ENCODE assay signal across 14 mouse cellular contexts in the genomic region with DNA sequence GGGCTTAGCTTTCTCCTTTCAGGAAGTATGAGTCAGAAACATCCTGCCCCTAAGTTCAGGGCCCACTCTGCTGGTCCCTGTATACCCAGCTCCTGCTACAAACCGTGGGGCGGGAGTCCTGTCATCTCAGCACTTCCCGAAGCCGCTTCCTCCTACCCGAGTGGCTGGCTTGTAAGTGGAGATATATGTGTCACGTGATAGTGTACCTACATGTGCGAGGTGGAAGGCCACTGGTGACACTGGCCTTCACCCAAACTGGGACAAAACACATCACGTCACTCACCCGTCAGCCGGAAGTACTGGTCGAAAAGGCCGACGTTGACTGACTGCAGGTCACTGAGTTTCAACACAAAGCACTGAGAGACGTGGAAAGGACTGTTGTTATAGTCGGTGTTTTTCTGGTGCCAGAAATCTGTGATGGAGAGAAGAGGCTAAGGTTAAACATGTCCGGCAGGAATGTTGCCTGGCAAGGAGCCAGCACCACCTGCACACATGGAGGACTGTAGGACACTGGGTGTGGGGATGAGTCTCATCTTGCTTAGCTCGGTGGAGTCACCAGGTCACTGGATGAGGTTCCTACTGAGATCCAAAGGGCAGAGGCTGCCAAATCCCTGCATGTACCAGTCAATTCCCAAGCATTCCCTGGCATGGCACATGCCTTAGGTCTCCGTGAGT. TPM values are rescaled to one million over a fixed set of nuclear protein-coding genes. Genes with fewer than 3 reads are reported as not detected.
A peak's percentile ranks its signal among the peaks of the same experiment; 100 is the strongest.
DNase-seq lines count a peak whose midpoint lies in the region; ATAC-seq and TF ChIP-seq lines count a peak whose summit lies in the region.
"Had no signal": no experiment of that assay in that cellular context is flagged by ENCODE, and none has a peak within 500 bp of the region (broad histone marks: within the 10 kb centered on the region; RNA-seq: fewer than 3 reads in every experiment).

No protein-coding gene starts in this region.

- WGBS in heart, embryonic 14.5 days = 53% methylated on average over 18 of the region's 18 CpGs
- 68% methylated on average over 18 of the region's 18 CpGs for WGBS in heart, embryonic 11.5 days (ENCODE audit: insufficient replicate concordance)
- 37% methylated on average over 18 of the region's 18 CpGs for WGBS in cerebellum, adult 2 months

- TF ChIP-seq POLR2A in bone marrow macrophage, adult 2 months (IDR thresholded peaks at IDR 0.05; ENCODE audit: borderline replicate concordance, low read depth, low read length) = no peak
- no peak for TF ChIP-seq POLR2A in cerebellum, adult 2 months (IDR thresholded peaks at IDR 0.05; ENCODE audit: borderline replicate concordance, insufficient read depth, low read length)

- H3K36me3 ChIP-seq in heart, embryonic 14.5 days (ENCODE audit: control insufficient read depth, insufficient read depth, low read length) = peaks cover 81% of the 10 kb centered on the region
- peaks cover 75% of the 10 kb centered on the region for H3K36me3 ChIP-seq in heart, embryonic 11.5 days (ENCODE audit: control insufficient read depth, insufficient read depth, low read length)

- no peak overlapping the region for H3K4me3 ChIP-seq in heart, embryonic 14.5 days (ENCODE audit: control insufficient read depth in 1 of 2, insufficient read depth in 1 of 2, low read depth in 1 of 2, low read length in 2 of 2)
- H3K4me3 ChIP-seq in heart, embryonic 11.5 days (ENCODE audit: low read depth, low read length) = no peak overlapping the region
- no peak overlapping the region for H3K4me3 ChIP-seq in bone marrow macrophage, adult 2 months (ENCODE audit: insufficient read depth, low read length)
- H3K4me3 ChIP-seq in cerebellum, adult 2 months (replicated peaks; ENCODE audit: insufficient read depth, low read depth, low read length) = no peak overlapping the region
- H3K4me3 ChIP-seq: erythroblast, embryonic 14.5 days had no signal

- ATAC-seq in heart, embryonic 14.5 days (ENCODE audit: insufficient number of reproducible peaks, insufficient read depth, low FRiP score, low read depth) = peak; percentile 17; the same call in 1 of the 2 replicates
- no peak; the same call in 1 of the 2 replicates for ATAC-seq in heart, embryonic 11.5 days (replicated peaks; ENCODE audit: insufficient number of reproducible peaks, low FRiP score, low TSS enrichment)
- ATAC-seq: hindbrain, embryonic 16.5 days; midbrain, embryonic 16.5 days had no signal

- H3K27ac ChIP-seq in heart, embryonic 14.5 days (replicated peaks in 1 of 2; ENCODE audit: control insufficient read depth in 1 of 2, insufficient read depth in 1 of 2, low read depth in 2 of 2, low read length in 2 of 2) = peak overlapping the region in 1 of 2 experiments; percentile 37; a peak in 2 of 4 replicates
- no peak overlapping the region for H3K27ac ChIP-seq in heart, embryonic 11.5 days (ENCODE audit: low read depth, low read length)
- H3K27ac ChIP-seq in bone marrow macrophage, adult 2 months (ENCODE audit: insufficient read depth, low read depth, low read length) = peak overlapping the region; percentile 67
- no peak overlapping the region for H3K27ac ChIP-seq in cerebellum, adult 2 months (ENCODE audit: insufficient read depth, low read length)

- no peak overlapping the region for H3K9ac ChIP-seq in heart, embryonic 14.5 days (ENCODE audit: low read length)
- no peak overlapping the region for H3K9ac ChIP-seq in heart, embryonic 11.5 days (ENCODE audit: low read depth, low read length)

- no peak for TF ChIP-seq CTCF in bone marrow macrophage, adult 2 months (IDR thresholded peaks at IDR 0.05; ENCODE audit: low read depth, low read length)
- TF ChIP-seq CTCF in cerebellum, adult 2 months (IDR thresholded peaks at IDR 0.05; ENCODE audit: borderline replicate concordance, insufficient read depth, low read depth, low read length) = no peak

- no peak overlapping the region for H3K4me2 ChIP-seq in heart, embryonic 14.5 days (ENCODE audit: low read length)
- H3K4me2 ChIP-seq in heart, embryonic 11.5 days = no peak overlapping the region

- no peaks in the 10 kb centered on the region for H3K27me3 ChIP-seq in heart, embryonic 14.5 days (ENCODE audit: control insufficient read depth, insufficient read depth, low read length)
- H3K27me3 ChIP-seq in heart, embryonic 11.5 days (ENCODE audit: control insufficient read depth, insufficient read depth, low read length) = no peaks in the 10 kb centered on the region
- H3K27me3 ChIP-seq in cerebellum, adult 2 months (ENCODE audit: control insufficient read depth, insufficient read depth, low read length) = no peaks in the 10 kb centered on the region

- peak; percentile 68 to 72 for DNase-seq in cerebellum, adult 2 months
- DNase-seq in kidney, postnatal 10 days = peak; percentile 72
- DNase-seq in layer of hippocampus, postnatal 36 days = no peak
- DNase-seq in layer of hippocampus, postnatal 25 days (ENCODE audit: extremely low spot score in 1 of 2, low spot score in 1 of 2) = no peak
- DNase-seq in thymus, postnatal 36 days = no peak
- DNase-seq: thymus, adult 18-20 months had no signal

- peaks cover 0 to 7% of the 10 kb centered on the region in 2 experiments; a peak in 2 of 4 replicates for H3K4me1 ChIP-seq in heart, embryonic 14.5 days (ENCODE audit: control insufficient read depth in 2 of 2, insufficient read depth in 2 of 2, low read length in 2 of 2)
- H3K4me1 ChIP-seq in heart, embryonic 11.5 days (ENCODE audit: control insufficient read depth, insufficient read depth, low read length) = peaks cover 7% of the 10 kb centered on the region; the same call in 1 of the 2 replicates
- H3K4me1 ChIP-seq in bone marrow macrophage, adult 2 months (ENCODE audit: control insufficient read depth, insufficient read depth, low read length) = peaks cover 62% of the 10 kb centered on the region
- H3K4me1 ChIP-seq in cerebellum, adult 2 months (ENCODE audit: control insufficient read depth, insufficient read depth, low read length) = peaks cover 53% of the 10 kb centered on the region

- H3K9me3 ChIP-seq in heart, embryonic 14.5 days (ENCODE audit: control insufficient read depth, low read length) = no peaks in the 10 kb centered on the region
- H3K9me3 ChIP-seq in heart, embryonic 11.5 days (replicated peaks; ENCODE audit: control insufficient read depth, low read length) = no peaks in the 10 kb centered on the region

RNA-seq across cellular contexts. Expression of gene Stab1, which starts 4.5 kb away (rescaled TPM):
- 56.0 and 66.8 TPM in 2 replicates for polyA plus RNA-seq in heart, embryonic 14.5 days (2014; fragmentation: Nextera tagmentation; extraction: Ambion mirVana)
- 35.9 and 40.4 TPM in 2 replicates for polyA plus RNA-seq in heart, embryonic 11.5 days (2014; fragmentation: Nextera tagmentation; extraction: Ambion mirVana)
- 1,445 and 1,606 TPM in 2 replicates for polyA plus RNA-seq in bone marrow macrophage, adult 2 months (2012; ENCODE audit: insufficient read depth, insufficient read length, missing spikeins)
- 8.6 and 9.6 TPM in 2 replicates for polyA plus RNA-seq in cerebellum, adult 2 months (2012; rRNA removed)
- 10 to 100 TPM; 16.6 to 24.0 TPM for total RNA-seq in layer of hippocampus, postnatal 36 days (2021)
- total RNA-seq in layer of hippocampus, postnatal 25 days (2021) = 10 to 100 TPM; 13.9 to 17.5 TPM
- total RNA-seq: common myeloid progenitor, adult 5-6 weeks had no signal

RNA-seq across cellular contexts. Expression of gene Tnnc1, which starts 35.2 kb away (rescaled TPM):
- polyA plus RNA-seq in heart, embryonic 14.5 days (2014; fragmentation: Nextera tagmentation; extraction: Ambion mirVana) = 5,119 and 5,195 TPM in 2 replicates
- 3,123 and 3,177 TPM in 2 replicates for polyA plus RNA-seq in heart, embryonic 11.5 days (2014; fragmentation: Nextera tagmentation; extraction: Ambion mirVana)
- 4.0 and 4.1 TPM in 2 replicates for polyA plus RNA-seq in bone marrow macrophage, adult 2 months (2012; ENCODE audit: insufficient read depth, insufficient read length, missing spikeins)
- 6.1 and 7.6 TPM in 2 replicates for polyA plus RNA-seq in cerebellum, adult 2 months (2012; rRNA removed)
- 1 to 10 TPM; 3.8 to 4.4 TPM for total RNA-seq in layer of hippocampus, postnatal 36 days (2021)
- total RNA-seq in layer of hippocampus, postnatal 25 days (2021) = 1 to 10 TPM; 2.2 to 3.1 TPM
- total RNA-seq: common myeloid progenitor, adult 5-6 weeks had no signal
- polyA plus RNA-seq: liver, adult 2 months had no signal

RNA-seq across cellular contexts. Expression of gene Nt5dc2, which starts 42.1 kb away (rescaled TPM):
- polyA plus RNA-seq in heart, embryonic 14.5 days (2014; fragmentation: Nextera tagmentation; extraction: Ambion mirVana) = 329 and 341 TPM in 2 replicates
- polyA plus RNA-seq in heart, embryonic 11.5 days (2014; fragmentation: Nextera tagmentation; extraction: Ambion mirVana) = 342 and 344 TPM in 2 replicates
- 135 and 136 TPM in 2 replicates for polyA plus RNA-seq in bone marrow macrophage, adult 2 months (2012; ENCODE audit: insufficient read depth, insufficient read length, missing spikeins)
- 28.3 and 28.4 TPM in 2 replicates for polyA plus RNA-seq in cerebellum, adult 2 months (2012; rRNA removed)
- total RNA-seq in layer of hippocampus, postnatal 36 days (2021) = 10 to 100 TPM; 12.4 to 13.6 TPM
- total RNA-seq in layer of hippocampus, postnatal 25 days (2021) = 10 to 100 TPM; 12.8 to 17.9 TPM

RNA-seq across cellular contexts. Expression of gene Nisch, which starts 43.8 kb away (rescaled TPM):
- 308 and 317 TPM in 2 replicates for polyA plus RNA-seq in heart, embryonic 14.5 days (2014; fragmentation: Nextera tagmentation; extraction: Ambion mirVana)
- polyA plus RNA-seq in heart, embryonic 11.5 days (2014; fragmentation: Nextera tagmentation; extraction: Ambion mirVana) = 286 and 325 TPM in 2 replicates
- polyA plus RNA-seq in bone marrow macrophage, adult 2 months (2012; ENCODE audit: insufficient read depth, insufficient read length, missing spikeins) = 366 and 398 TPM in 2 replicates
- 292 and 304 TPM in 2 replicates for polyA plus RNA-seq in cerebellum, adult 2 months (2012; rRNA removed)
- total RNA-seq in layer of hippocampus, postnatal 36 days (2021) = 100 to 1,000 TPM; 458 to 488 TPM
- total RNA-seq in layer of hippocampus, postnatal 25 days (2021) = 100 to 1,000 TPM; 431 to 467 TPM

RNA-seq across cellular contexts. Expression of gene Smim4, which starts 44.2 kb away (rescaled TPM):
- 98.2 and 107 TPM in 2 replicates for polyA plus RNA-seq in heart, embryonic 14.5 days (2014; fragmentation: Nextera tagmentation; extraction: Ambion mirVana)
- 64.5 and 70.0 TPM in 2 replicates for polyA plus RNA-seq in heart, embryonic 11.5 days (2014; fragmentation: Nextera tagmentation; extraction: Ambion mirVana)
- polyA plus RNA-seq in bone marrow macrophage, adult 2 months (2012; ENCODE audit: insufficient read depth, insufficient read length, missing spikeins) = 90.6 and 95.8 TPM in 2 replicates
- 35.3 and 42.4 TPM in 2 replicates for polyA plus RNA-seq in cerebellum, adult 2 months (2012; rRNA removed)
- 10 to 100 TPM; 24.6 to 27.7 TPM for total RNA-seq in layer of hippocampus, postnatal 36 days (2021)
- total RNA-seq in layer of hippocampus, postnatal 25 days (2021) = 10 to 100 TPM; 28.6 to 29.6 TPM

Comparison
In these comparisons a context has a peak if more than half of its experiments do, and no peak if none do; other contexts are left out.
1. DNase-seq: peak in cerebellum, adult 2 months (2 of 2) and kidney, postnatal 10 days (single experiment); none in layer of hippocampus, postnatal 36 days (0 of 2), layer of hippocampus, postnatal 25 days (0 of 2) and thymus, postnatal 36 days (0 of 2).
2. RNA of gene Stab1, which starts 4.5 kb away (polyA plus RNA-seq): 1,445 to 1,606 TPM in bone marrow macrophage, adult 2 months; 56.0 to 66.8 TPM in heart, embryonic 14.5 days, 35.9 to 40.4 TPM in heart, embryonic 11.5 days and 8.6 to 9.6 TPM in cerebellum, adult 2 months; every median in the first group is over 10 times any median in the second.
3. RNA of gene Tnnc1, which starts 35.2 kb away (polyA plus RNA-seq): 5,119 to 5,195 TPM in heart, embryonic 14.5 days and 3,123 to 3,177 TPM in heart, embryonic 11.5 days; 6.1 to 7.6 TPM in cerebellum, adult 2 months and 4.0 to 4.1 TPM in bone marrow macrophage, adult 2 months; every median in the first group is over 100 times any median in the second.